Mouse (Mus musculus) cerebellum, adult 9-10 months (tissue): Measurements from ENCODE around the gene Stra8.

Experiments
- DNase-seq: peaks from one replicate; pipeline ENCODE4 v3.0.0; 2022

Stra8 gene

GRCm38 (mm10) chr6:34903441-34903840 is 16.5 kb upstream of the Stra8 start:
- no peak for DNase-seq

GRCm38 (mm10) chr6:34903851-34904250 is 16.1 kb upstream of the Stra8 start:
- DNase-seq, result no peak

DNA sequence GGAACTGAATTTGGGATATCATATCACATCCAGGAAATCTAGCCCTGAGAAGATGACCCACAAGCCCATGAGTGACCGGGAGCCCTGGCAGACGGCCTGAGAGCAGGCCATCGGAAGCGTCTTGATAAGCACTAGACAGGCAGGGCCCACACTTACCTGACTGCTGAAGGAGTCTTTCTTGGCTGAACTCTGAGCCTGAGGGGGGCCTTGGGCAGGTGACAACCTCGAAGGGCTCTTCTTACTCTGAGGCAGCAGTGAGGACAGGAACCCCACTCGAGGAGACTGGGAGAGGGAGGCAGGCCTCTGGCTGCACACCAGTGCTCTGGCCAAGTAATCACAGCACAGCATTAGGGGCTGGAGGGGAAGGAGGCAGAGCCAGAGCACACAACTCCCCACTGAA is 15.6 kb upstream of the Stra8 start:
- DNase-seq, result no peak

- DNase-seq, result no peak
These were observed 13.8 kb upstream of the Stra8 start for GRCm38 (mm10) chr6:34906125-34906524.

- no peak for DNase-seq
These were observed 13.3 kb upstream of the Stra8 start for GRCm38 (mm10) chr6:34906661-34907060.

GRCm38 (mm10) chr6:34907121-34907614 is 12.8 kb upstream of the Stra8 start:
- no peak for DNase-seq

DNA sequence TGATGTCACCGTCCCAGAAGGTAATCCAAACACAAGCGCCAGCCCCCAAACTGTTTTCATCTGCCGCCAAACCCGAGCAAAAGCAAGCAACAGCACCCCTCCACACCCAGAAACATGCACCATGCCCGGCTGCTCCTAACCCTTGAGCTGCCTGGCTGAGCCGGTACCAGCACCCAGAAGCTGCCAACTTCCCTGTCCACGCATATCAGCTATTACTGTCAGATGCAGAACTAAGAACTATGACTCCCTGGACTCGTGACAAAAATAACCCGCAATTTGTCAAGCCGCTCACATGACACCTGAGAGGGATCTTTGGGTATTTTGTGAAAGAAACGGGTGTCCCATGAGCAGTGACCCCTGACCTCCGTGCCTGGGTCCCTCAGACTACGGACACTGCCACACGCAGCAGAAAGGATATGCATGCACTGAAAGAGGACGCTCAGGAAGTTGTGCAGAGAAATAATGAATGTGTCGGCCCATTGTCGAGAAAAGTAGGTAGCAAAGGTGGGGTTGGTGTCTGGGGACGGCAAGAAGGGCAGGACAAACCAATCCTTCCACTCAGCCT is 12.2 kb upstream of the Stra8 start:
- DNase-seq, result no peak

- DNase-seq, result no peak
These were observed 10.2 kb upstream of the Stra8 start for GRCm38 (mm10) chr6:34909631-34910345.

- DNase-seq, result peak; percentile 88
These were observed 9.4 kb upstream of the Stra8 start, which contains the start of gene Wdr91 for GRCm38 (mm10) chr6:34910371-34911219. TSS of gene Wdr91 (minus strand) at chr6:34910876.

- no peak for DNase-seq
These were observed 6.5 kb upstream of the Stra8 start for GRCm38 (mm10) chr6:34913341-34914040.

DNA sequence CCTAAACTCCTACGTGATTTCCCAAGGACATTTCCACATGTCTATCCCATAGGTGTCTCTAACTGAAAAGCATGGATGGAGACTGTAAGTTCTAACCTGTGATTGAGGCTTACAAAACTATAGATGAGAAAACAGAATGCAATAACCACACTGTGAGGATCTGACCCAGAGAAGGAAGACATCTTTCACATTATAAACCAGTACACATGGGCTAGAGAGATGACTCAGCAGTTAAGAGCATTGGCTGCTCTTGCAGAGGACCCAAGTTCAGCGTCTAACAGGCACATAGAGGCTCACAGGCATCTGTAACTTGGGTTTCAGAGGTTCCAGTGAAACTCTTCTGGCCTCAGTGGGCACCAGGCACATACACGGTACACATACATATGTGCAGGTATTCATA is 5.5 kb upstream of the Stra8 start:
- DNase-seq, result no peak

DNA sequence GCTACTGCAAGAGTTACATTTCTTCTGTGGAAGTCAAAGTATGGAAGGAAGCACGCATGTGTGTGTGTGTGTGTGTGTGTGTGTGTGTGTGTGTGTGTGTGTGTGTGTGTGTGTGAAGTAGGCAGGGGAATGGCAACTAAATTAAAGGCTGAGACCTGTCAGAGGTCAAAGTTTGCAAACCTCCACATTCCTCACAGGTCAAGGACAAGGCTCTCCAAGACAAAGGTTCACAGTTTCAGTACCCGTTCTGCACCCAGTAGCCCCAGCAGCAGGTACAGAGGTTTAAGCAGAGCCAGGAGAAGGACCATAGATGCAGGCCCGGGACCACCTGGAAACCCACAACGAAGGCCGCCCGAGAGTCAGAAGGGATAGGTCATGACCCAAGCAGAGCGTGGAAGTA is 817 bp upstream of the Stra8 start:
- DNase-seq, result no peak

DNA sequence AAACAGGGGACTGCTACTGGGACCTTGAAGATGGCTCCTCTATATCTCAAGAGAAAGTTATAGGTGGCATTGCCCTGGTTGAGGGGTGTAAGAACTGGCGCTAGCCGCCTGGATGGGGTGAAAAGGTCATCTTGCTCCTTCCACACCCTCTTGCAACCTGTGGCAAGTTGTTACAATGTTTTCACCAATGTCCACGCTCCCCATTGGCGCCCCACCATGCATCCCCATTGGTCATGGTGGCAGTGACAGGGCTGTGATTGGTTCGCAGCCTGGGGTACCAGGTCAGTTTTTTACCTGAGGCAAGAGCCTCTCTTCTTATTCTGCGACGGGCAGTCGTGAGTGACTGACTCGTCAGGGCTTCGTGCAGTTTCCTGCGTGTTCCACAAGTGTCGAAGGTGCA is 668 bp downstream of the Stra8 start:
- no peak for DNase-seq

- no peak for DNase-seq
These were observed 2.0 kb downstream of the Stra8 start for GRCm38 (mm10) chr6:34921941-34922340.

GRCm38 (mm10) chr6:34927156-34927555 is 7.2 kb downstream of the Stra8 start:
- DNase-seq, result peak; percentile 69

DNA sequence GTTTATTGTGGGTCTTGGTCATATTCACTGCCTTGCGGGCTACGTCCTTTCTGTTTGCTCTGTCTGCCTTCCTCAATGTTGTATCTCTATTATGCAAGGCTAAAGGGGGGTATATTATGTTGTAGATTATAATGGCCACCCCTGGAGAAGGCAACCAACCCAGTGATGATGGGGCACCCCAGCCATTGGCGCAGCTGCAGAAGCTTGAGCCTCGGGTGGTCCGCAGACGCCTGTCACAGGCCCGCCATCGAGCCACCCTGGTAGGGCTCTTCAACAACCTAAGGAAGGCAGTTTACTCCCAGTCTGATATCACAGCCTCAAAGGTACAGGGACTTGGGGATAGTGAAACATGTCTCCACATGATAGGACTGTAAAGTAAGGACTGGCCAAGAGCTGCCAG is 7.6 kb downstream of the Stra8 start:
- no peak for DNase-seq

DNA sequence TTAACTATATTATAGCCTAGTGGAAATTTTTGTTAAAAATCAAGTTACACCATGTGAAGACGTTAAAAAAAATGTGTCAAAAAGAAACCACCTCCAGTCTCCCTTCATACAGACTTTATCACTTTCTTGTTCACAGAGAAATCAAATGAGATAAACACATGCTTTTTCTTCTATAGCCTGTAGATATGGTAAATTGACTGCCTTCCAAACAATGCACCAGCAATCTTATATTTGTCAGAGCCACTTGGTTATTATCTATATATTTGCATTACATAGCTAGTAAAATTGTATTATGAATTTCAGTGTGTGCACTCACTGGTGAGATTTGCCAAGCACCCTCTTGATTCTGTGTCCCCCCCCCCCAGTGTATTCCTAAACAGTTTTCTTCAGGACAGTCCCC is 12.7 kb downstream of the Stra8 start:
- no peak for DNase-seq

DNA sequence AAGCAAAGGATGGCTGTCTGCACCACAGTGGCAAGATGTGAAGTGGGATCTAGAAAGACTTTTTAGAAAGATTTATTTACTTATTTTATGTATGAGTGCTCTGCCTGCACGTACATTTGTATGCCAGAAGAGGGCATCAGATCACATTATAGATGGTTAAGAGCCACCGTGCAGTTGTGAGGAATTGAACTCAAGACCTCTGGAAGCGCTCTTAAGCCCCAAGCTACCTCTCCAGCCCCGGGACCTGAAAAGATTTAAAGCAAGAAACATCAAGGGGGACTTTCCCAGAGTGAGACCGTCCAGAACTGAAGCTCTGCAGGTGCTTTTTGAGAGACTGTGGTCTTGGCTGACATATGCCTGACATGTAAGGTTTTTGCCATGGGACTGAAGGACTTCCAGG is 16.8 kb downstream of the Stra8 start:
- no peak for DNase-seq

DNA sequence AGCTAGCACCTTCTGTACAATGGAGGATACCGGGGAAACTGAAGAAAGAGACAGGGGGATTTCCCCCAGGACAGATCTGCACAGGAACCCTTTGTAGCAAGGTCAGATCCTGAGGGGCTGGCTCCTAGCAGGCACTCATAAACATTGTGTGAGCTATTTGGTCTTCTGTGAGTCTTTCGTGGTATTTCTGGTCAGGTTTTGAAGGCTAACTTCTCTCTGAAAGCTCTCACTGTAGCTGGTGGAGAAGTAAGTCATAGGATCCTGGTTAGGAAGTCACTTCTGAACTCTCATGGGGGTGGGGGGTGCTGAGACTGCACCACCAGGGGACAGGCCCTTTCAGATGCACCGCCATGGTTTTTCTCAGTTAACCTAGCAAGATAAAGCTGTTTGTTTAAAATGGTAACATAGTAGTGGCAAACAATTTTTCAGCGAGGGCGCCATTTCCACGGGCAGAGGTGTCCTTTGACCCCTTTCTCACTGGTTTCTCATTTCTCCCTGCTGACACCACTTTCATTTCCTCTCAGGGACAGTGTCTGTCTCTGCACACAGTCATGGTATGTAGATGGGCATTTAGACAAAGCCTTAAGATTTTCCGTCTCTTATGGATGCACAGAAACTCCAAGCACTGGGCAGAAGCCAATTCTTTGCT is 18.4 kb downstream of the Stra8 start:
- DNase-seq, result no peak

- DNase-seq, result no peak
These were observed 19.0 kb downstream of the Stra8 start for GRCm38 (mm10) chr6:34938929-34939325.

GRCm38 (mm10) chr6:34939451-34939850 is 19.5 kb downstream of the Stra8 start:
- DNase-seq, result no peak

- no peak for DNase-seq
These were observed 21.5 kb downstream of the Stra8 start for GRCm38 (mm10) chr6:34941496-34941895.

DNA sequence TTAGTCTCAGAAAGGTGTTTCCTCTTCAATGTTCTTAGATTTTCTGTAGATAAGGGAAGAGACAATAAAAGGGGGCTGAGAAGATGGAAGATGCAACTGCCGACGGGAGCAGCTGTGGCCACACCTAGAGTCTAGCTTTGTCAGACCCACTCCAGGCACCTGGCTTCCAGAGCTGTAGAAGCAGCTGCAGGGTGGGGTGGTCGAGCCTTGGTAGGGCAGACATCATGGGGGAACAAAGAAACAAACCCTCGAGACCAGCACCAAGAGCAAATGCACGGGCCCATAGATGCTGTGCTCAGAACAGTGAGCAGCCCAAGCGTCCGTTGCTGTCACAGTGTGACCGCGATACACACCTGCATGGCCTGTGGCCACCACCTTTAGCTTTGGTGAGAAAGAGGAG is 22.5 kb downstream of the Stra8 start:
- no peak for DNase-seq
